Mouse (Mus musculus) hindbrain, embryonic 16.5 days (tissue): ENCODE data around the gene Sned1. TPM values are rescaled to one million over a fixed set of nuclear protein-coding genes. Genes with fewer than 3 reads are reported as not detected.
"Not testable (repeated sequence)": the region's sequence is repeated elsewhere in the genome, so short reads cannot be mapped to it uniquely, and the experiment has no call there.

ENCODE experiments used
- ATAC-seq: fragments of 200-750 bp; cut with Nextera tagmentation; 2 replicates; pipeline ENCODE4 v1.8.0; 2017; ENCODE audit warnings: moderate TSS enrichment, moderate library complexity
- H3K27ac ChIP-seq: fragments of 300-500 bp; sonication (generic); 2 replicates; pipeline ENCODE4 v1.5.1; 2014; ENCODE audit warnings: low read depth, mild to moderate bottlenecking, control low read depth, low read length, moderate library complexity
- H3K27me3 ChIP-seq: fragments of 300-500 bp; sonication (generic); replicated peaks from 2 replicates; pipeline ENCODE4 v1.6.1; 2014; ENCODE audit warnings: low read length; ENCODE audit not compliant: control insufficient read depth, insufficient read depth
- H3K36me3 ChIP-seq: fragments of 300-500 bp; sonication (generic); 2 replicates; pipeline ENCODE4 v1.6.1; 2014; ENCODE audit warnings: mild to moderate bottlenecking, low read length, moderate library complexity, mixed read lengths; ENCODE audit not compliant: control insufficient read depth, insufficient read depth
- H3K4me1 ChIP-seq: fragments of 300-500 bp; sonication (generic); 2 replicates; pipeline ENCODE4 v1.6.1; 2014; ENCODE audit warnings: low read depth, low read length; ENCODE audit not compliant: control insufficient read depth, insufficient read depth
- H3K4me2 ChIP-seq: fragments of 300-500 bp; sonication (generic); 2 replicates; pipeline ENCODE4 v1.6.1; 2014; ENCODE audit warnings: mild to moderate bottlenecking, low read length, control low read depth, moderate library complexity
- H3K4me3 ChIP-seq: fragments of 300-500 bp; sonication (generic); 2 replicates; pipeline ENCODE4 v1.5.1; 2014; ENCODE audit warnings: mild to moderate bottlenecking, low read length, control low read depth, moderate library complexity
- H3K9ac ChIP-seq: fragments of 300-500 bp; sonication (generic); 2 replicates; pipeline ENCODE4 v1.6.1; 2014; ENCODE audit warnings: low read depth, mild to moderate bottlenecking, control low read depth, low read length, moderate library complexity
- H3K9me3 ChIP-seq: fragments of 300-500 bp; sonication (generic); 2 replicates; pipeline ENCODE4 v1.6.1; 2014; ENCODE audit warnings: mild to moderate bottlenecking, low read length, moderate library complexity; ENCODE audit not compliant: control insufficient read depth
- WGBS: fragments of 180-500 bp; shearing (Covaris S2); extraction: QIAGEN DNeasy Blood & Tissue Kit; methylation state at CpG from one replicate; pipeline ENCODE4 v1.1.7; 2014; 5-methylcytosine and 5-hydroxymethylcytosine counted together
- polyA plus RNA-seq: library from polyadenylated mRNA; unstranded; fragments of >200 nt; fragmentation: Nextera tagmentation; extraction: Ambion mirVana; gene quantifications from 2 replicates; pipeline ENCODE4 v1.2.1, GENCODE M21; 2015

Gene Sned1
- polyA plus RNA-seq, 1 experiment from 2014 or later: 12.1 TPM

GRCm38 (mm10) chr1:93277041-93277440 lies 41.4 kb downstream of the Sned1 start:
- Histone ChIP-seq H3K36me3 (no peaks in the 10 kb centered on the region), H3K4me1 (peaks cover 4% of the 10 kb centered on the region; the same call in 1 of the 2 replicates), H3K27ac (no peak overlapping the region), H3K4me2 (no peak overlapping the region), H3K4me3 (no peak overlapping the region), H3K9me3 (no peaks in the 10 kb centered on the region), H3K9ac (no peak overlapping the region), H3K27me3 (no peaks in the 10 kb centered on the region)
- no peak for ATAC-seq
- 79% methylated on average over 7 of the region's 7 CpGs for WGBS

DNA sequence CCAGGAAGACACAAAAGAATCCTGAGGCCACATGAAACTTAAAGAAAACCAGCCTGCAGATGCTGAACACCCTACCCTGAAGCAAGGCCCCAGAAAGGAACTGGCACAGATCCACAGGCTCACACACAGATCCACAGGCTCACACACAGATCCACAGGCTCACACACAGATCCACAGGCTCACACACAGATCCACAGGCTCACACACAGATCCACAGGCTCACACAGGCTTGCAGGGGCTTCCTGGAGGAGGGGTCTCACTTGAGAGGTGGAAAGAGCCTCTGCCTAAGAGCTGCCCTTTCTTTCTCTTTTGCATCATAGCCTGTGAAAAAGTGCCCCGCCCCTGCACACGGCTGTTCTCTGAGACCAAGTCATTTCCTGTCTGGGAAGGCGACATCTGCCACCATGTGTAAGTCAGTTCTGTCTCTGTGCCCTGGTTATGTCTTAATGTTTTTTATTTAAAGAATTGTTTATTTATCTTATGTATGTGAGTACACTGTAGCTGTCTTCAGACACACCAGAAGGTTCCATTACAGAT lies 54.1 kb downstream of the Sned1 start:
- ATAC-seq: no peak
- H3K9ac ChIP-seq: no peak overlapping the region
- H3K9me3 ChIP-seq: no peaks in the 10 kb centered on the region
- H3K27me3 ChIP-seq: no peaks in the 10 kb centered on the region
- no peaks in the 10 kb centered on the region for H3K4me1 ChIP-seq
- WGBS: 68% methylated on average over 3 of the region's 3 CpGs
- H3K4me3 ChIP-seq: no peak overlapping the region
- no peak overlapping the region for H3K4me2 ChIP-seq
- no peaks in the 10 kb centered on the region for H3K36me3 ChIP-seq
- H3K27ac ChIP-seq: no peak overlapping the region

DNA sequence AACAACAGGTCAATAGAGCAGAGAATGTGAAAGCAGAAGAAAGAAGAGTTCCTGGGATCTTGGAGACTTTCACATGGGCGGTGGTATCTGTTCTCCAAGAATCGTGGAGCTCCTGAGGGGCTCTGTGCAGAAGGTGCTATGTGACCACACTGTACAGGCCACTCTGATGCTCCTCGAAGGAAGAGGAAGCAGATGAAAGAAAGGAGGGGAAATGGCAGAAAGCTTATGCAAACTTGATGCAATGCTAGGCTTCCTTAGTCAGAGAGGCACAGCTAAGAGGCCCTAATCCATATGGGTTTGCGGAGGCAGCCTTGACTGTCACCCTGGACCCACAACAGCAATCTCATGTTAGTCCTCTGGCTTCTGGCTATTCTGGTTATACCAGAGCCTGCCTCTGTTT lies 55.3 kb downstream of the Sned1 start:
- Histone ChIP-seq H3K27ac (no peak overlapping the region), H3K27me3 (no peaks in the 10 kb centered on the region), H3K4me1 (no peaks in the 10 kb centered on the region), H3K9me3 (no peaks in the 10 kb centered on the region), H3K9ac (no peak overlapping the region), H3K4me3 (no peak overlapping the region), H3K4me2 (no peak overlapping the region), H3K36me3 (no peaks in the 10 kb centered on the region; the same call in 1 of the 2 replicates)
- WGBS: 92% methylated on average over 4 of the region's 4 CpGs
- no peak for ATAC-seq

GRCm38 (mm10) chr1:93291591-93291990 lies 56.0 kb downstream of the Sned1 start:
- H3K4me3 ChIP-seq: no peak overlapping the region
- no peaks in the 10 kb centered on the region for H3K27me3 ChIP-seq
- H3K9me3 ChIP-seq: no peaks in the 10 kb centered on the region
- H3K36me3 ChIP-seq: peaks cover 1% of the 10 kb centered on the region; the same call in 1 of the 2 replicates
- no peak overlapping the region for H3K27ac ChIP-seq
- H3K4me2 ChIP-seq: no peak overlapping the region
- no peak for ATAC-seq
- H3K4me1 ChIP-seq: no peaks in the 10 kb centered on the region
- H3K9ac ChIP-seq: no peak overlapping the region
- WGBS: 91% methylated on average over 1 of the region's 1 CpGs

- Histone ChIP-seq H3K27ac (no peak overlapping the region), H3K36me3 (peaks cover 3% of the 10 kb centered on the region; the same call in 1 of the 2 replicates), H3K4me2 (no peak overlapping the region), H3K4me3 (no peak overlapping the region), H3K9ac (no peak overlapping the region), H3K4me1 (no peaks in the 10 kb centered on the region), H3K9me3 (no peaks in the 10 kb centered on the region), H3K27me3 (no peaks in the 10 kb centered on the region)
- WGBS: 83% methylated on average over 8 of the region's 8 CpGs
- ATAC-seq: no peak
Observed at GRCm38 (mm10) chr1:93292006-93292405, 56.4 kb downstream of the Sned1 start.

DNA sequence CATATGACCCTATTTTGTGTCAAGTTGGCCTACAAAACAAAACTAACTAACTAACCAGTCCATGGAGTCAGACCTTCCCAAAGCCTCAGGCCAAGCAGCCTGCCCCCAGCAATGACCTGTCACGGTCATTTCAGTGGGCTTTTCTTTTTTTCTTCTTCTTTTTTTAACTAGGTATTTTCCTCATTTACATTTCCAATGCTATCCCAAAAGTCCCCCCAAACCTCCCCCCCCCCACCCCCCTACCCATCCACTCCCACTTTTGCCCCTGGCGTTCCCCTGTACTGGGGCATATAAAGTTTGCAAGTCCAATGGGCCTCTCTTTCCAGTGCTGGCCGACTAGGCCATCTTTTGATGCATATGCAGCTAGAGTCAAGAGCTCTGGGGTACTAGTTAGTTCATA lies 58.9 kb downstream of the Sned1 start:
- H3K4me3 ChIP-seq, H3K4me2 ChIP-seq, ATAC-seq, H3K27me3 ChIP-seq, H3K4me1 ChIP-seq, H3K9ac ChIP-seq, H3K9me3 ChIP-seq, H3K27ac ChIP-seq: not testable (repeated sequence)
- 84% methylated on average over 3 of the region's 3 CpGs for WGBS
- peaks cover 10% of the 10 kb centered on the region for H3K36me3 ChIP-seq

DNA sequence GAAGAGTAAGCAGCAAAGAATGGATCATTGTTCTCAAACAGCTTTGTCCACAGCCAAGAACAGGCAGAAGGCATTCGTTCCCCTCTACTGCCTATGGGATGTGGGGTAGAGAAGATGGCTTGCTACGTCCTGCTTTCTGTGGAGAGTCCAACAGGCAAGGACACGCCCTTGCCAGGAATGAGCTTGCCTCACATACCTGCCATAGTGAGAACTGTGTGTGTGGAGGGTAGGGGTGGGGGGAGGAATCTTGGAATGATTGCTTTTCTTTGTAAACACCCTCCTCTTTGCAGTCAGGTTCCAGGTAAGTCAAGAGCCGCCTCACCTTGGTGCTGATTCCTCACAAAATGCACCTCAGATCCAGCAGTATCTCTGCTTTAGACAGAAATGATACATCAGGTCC lies 64.2 kb downstream of the Sned1 start:
- H3K27me3 ChIP-seq: no peaks in the 10 kb centered on the region
- WGBS: 86% methylated on average over 4 of the region's 4 CpGs
- peaks cover 33% of the 10 kb centered on the region for H3K36me3 ChIP-seq
- H3K9ac ChIP-seq: no peak overlapping the region
- peaks cover 4% of the 10 kb centered on the region for H3K4me1 ChIP-seq
- H3K4me3 ChIP-seq: no peak overlapping the region
- no peak overlapping the region for H3K27ac ChIP-seq
- ATAC-seq: no peak
- H3K9me3 ChIP-seq: no peaks in the 10 kb centered on the region
- H3K4me2 ChIP-seq: no peak overlapping the region

DNA sequence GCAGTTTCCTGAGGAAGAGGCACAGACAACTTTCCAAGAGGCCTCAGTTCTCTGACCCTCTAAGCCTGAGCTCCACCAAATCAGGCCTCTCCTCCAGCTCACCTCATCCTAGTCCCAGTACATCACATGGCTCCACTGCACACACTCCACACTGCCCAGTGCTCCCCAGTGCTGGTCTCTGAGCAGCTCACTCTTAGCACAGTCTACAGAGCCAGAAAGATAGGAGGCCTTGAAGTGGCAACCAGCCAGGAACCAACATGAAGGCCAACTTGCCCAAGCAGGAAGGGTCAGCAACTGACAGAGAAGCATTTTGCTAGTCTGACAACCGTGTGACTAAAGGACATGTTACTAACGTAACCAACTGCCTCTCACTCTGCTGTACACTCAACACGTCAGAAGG lies 64.9 kb downstream of the Sned1 start:
- peaks cover 33% of the 10 kb centered on the region for H3K36me3 ChIP-seq
- H3K4me1 ChIP-seq: peaks cover 8% of the 10 kb centered on the region
- no peaks in the 10 kb centered on the region for H3K27me3 ChIP-seq
- no peak overlapping the region for H3K9ac ChIP-seq
- no peak overlapping the region for H3K4me2 ChIP-seq
- H3K9me3 ChIP-seq: no peaks in the 10 kb centered on the region
- H3K27ac ChIP-seq: no peak overlapping the region
- H3K4me3 ChIP-seq: no peak overlapping the region
- 76% methylated on average over 3 of the region's 3 CpGs for WGBS
- ATAC-seq: no peak

DNA sequence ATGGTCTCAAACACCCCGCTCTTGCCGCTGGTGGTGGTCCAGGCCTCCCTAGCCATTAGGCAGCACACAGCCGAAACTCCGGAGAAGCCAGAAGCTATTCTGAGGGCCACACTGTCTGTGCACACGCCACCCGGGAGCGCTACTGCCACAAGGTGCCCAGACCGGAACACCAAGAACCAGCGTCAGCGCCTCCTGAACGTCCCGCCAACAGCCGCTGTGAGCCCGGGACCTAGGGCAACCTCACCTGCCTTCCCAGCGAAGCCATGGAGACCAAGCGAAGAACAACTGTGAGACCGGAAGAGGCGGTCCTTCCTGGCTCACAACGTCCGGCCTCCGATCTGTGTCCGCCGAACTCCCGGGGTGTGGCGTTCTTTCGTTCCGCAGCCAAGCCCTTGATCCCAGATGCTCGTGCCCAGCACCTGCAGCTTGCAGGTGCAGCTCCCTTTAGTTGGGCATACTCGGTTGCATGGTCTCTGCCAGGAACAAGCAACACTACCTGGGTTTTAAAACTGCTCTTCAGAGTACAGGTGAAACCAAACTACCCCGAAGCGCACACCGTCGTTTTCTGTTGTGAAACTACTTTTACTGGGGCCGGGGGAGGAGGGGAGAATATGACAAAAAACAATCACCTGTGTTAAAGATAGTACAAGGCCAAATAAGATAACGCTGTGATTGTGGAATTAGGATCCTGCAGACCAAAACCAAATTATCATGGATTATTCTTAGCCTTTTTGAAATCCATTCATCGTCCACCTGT lies 70.1 kb downstream of the Sned1 start, which contains the start of gene Mterf4:
Gene Mterf4 (minus strand): TSS at position 335 of the 757 bp plus-strand sequence.
- Histone ChIP-seq H3K27me3 (no peaks in the 10 kb centered on the region), H3K9ac (peak within 1 kb of the TSS; percentile 87), H3K4me1 (peaks cover 8% of the 10 kb centered on the region), H3K36me3 (peaks cover 15% of the 10 kb centered on the region), H3K9me3 (no peaks in the 10 kb centered on the region), H3K4me2 (peak within 1 kb of the TSS; percentile 78), H3K4me3 (peak within 1 kb of the TSS; percentile 85), H3K27ac (peak within 1 kb of the TSS; percentile 64; the same call in 1 of the 2 replicates)
- peak; percentile 98 for ATAC-seq
- WGBS: 7% methylated on average over 33 of the region's 36 CpGs
